Mouse (Mus musculus) liver, embryonic 16.5 days (tissue): ENCODE measurements at regions not wholly inside any gene's neighbourhood (a gene's known extent, or its start where the extent isn't known, plus 50 kb on each side); places are given as distances from the start of the nearest gene placed in this dataset.

Source experiments
- ATAC-seq: fragments of 200-750 bp; cut with Nextera tagmentation; 2 replicates; pipeline ENCODE4 v1.8.0; 2017; ENCODE audit warnings: low read depth, mild to moderate bottlenecking, moderate number of reproducible peaks, moderate library complexity
- H3K27ac ChIP-seq: fragments of 300-500 bp; sonication (generic); 2 replicates; pipeline ENCODE4 v1.5.1; 2014; ENCODE audit warnings: mild to moderate bottlenecking, low read length
- H3K27me3 ChIP-seq: fragments of 300-500 bp; sonication (generic); 2 replicates; pipeline ENCODE4 v1.6.1; 2014; ENCODE audit warnings: low read depth, low read length, mixed read lengths; ENCODE audit not compliant: control insufficient read depth, insufficient read depth
- H3K36me3 ChIP-seq: fragments of 300-500 bp; sonication (generic); 2 replicates; pipeline ENCODE4 v1.6.1; 2014; ENCODE audit warnings: mild to moderate bottlenecking; ENCODE audit not compliant: control insufficient read depth, insufficient read depth
- H3K4me1 ChIP-seq: fragments of 300-500 bp; sonication (generic); 2 replicates; pipeline ENCODE4 v1.6.1; 2014; ENCODE audit warnings: low read depth, low read length, mixed read lengths; ENCODE audit not compliant: control insufficient read depth
- H3K4me2 ChIP-seq: fragments of 300-500 bp; sonication (generic); 2 replicates; pipeline ENCODE4 v1.6.1; 2014; ENCODE audit warnings: low read depth, low read length, mixed read lengths
- H3K4me3 ChIP-seq: fragments of 300-500 bp; sonication (generic); 2 replicates; pipeline ENCODE4 v1.5.1; 2014; ENCODE audit warnings: low read depth, mild to moderate bottlenecking, low read length
- H3K9ac ChIP-seq: fragments of 300-500 bp; sonication (generic); 2 replicates; pipeline ENCODE4 v1.6.1; 2014; ENCODE audit warnings: low read depth, low read length
- H3K9me3 ChIP-seq: fragments of 300-500 bp; sonication (generic); replicated peaks from 2 replicates; pipeline ENCODE4 v1.6.1; 2016; ENCODE audit warnings: low read length; ENCODE audit not compliant: control insufficient read depth
- WGBS: fragments of 180-500 bp; shearing (Covaris S2); extraction: QIAGEN DNeasy Blood & Tissue Kit; methylation state at CpG from one replicate; pipeline ENCODE4 v1.1.7; 2014; ENCODE audit not compliant: insufficient replicate concordance; 5-methylcytosine and 5-hydroxymethylcytosine counted together

GRCm38 (mm10) chr13:107847179-107848012 is 196.8 kb upstream of the Smim15 start:
- H3K4me3 ChIP-seq: no peak overlapping the region
- 45% methylated on average over 18 of the region's 18 CpGs for WGBS
- no peaks in the 10 kb centered on the region; the same call in 1 of the 2 replicates for H3K4me1 ChIP-seq
- ATAC-seq: no peak
- H3K9me3 ChIP-seq: no peaks in the 10 kb centered on the region
- H3K36me3 ChIP-seq: no peaks in the 10 kb centered on the region
- H3K9ac ChIP-seq: no peak overlapping the region
- H3K4me2 ChIP-seq: no peak overlapping the region
- no peak overlapping the region for H3K27ac ChIP-seq
- H3K27me3 ChIP-seq: no peaks in the 10 kb centered on the region

GRCm38 (mm10) chr13:107846621-107847178 is 197.5 kb upstream of the Smim15 start:
- Histone ChIP-seq H3K27me3 (no peaks in the 10 kb centered on the region), H3K27ac (no peak overlapping the region), H3K4me1 (no peaks in the 10 kb centered on the region; the same call in 1 of the 2 replicates), H3K4me2 (no peak overlapping the region), H3K9me3 (no peaks in the 10 kb centered on the region), H3K36me3 (no peaks in the 10 kb centered on the region), H3K4me3 (no peak overlapping the region), H3K9ac (no peak overlapping the region)
- 62% methylated on average over 10 of the region's 10 CpGs for WGBS
- ATAC-seq: no peak

GRCm38 (mm10) chr13:107845838-107846237 is 198.4 kb upstream of the Smim15 start:
- Histone ChIP-seq H3K9me3 (no peaks in the 10 kb centered on the region), H3K27me3 (no peaks in the 10 kb centered on the region), H3K4me1 (no peaks in the 10 kb centered on the region; the same call in 1 of the 2 replicates), H3K36me3 (no peaks in the 10 kb centered on the region), H3K4me2 (no peak overlapping the region), H3K27ac (no peak overlapping the region), H3K9ac (no peak overlapping the region), H3K4me3 (no peak overlapping the region)
- WGBS: 58% methylated on average over 4 of the region's 4 CpGs
- ATAC-seq: no peak

GRCm38 (mm10) chr13:107844085-107844484 is 200.2 kb upstream of the Smim15 start:
- H3K36me3 ChIP-seq: no peaks in the 10 kb centered on the region
- no peak overlapping the region for H3K4me3 ChIP-seq
- no peak overlapping the region for H3K4me2 ChIP-seq
- no peaks in the 10 kb centered on the region for H3K27me3 ChIP-seq
- H3K27ac ChIP-seq: no peak overlapping the region
- WGBS: 36% methylated on average over 4 of the region's 4 CpGs
- no peaks in the 10 kb centered on the region for H3K9me3 ChIP-seq
- H3K9ac ChIP-seq: no peak overlapping the region
- ATAC-seq: no peak
- H3K4me1 ChIP-seq: no peaks in the 10 kb centered on the region; the same call in 1 of the 2 replicates

GRCm38 (mm10) chr13:107838126-107838715 is 206.0 kb upstream of the Smim15 start:
- 50% methylated on average over 9 of the region's 9 CpGs for WGBS
- H3K9me3 ChIP-seq: no peaks in the 10 kb centered on the region
- H3K27me3 ChIP-seq: no peaks in the 10 kb centered on the region
- H3K9ac ChIP-seq: no peak overlapping the region
- no peaks in the 10 kb centered on the region for H3K36me3 ChIP-seq
- no peak overlapping the region for H3K4me3 ChIP-seq
- H3K4me1 ChIP-seq: peaks cover 5% of the 10 kb centered on the region
- H3K27ac ChIP-seq: no peak overlapping the region
- peak; percentile 45 for ATAC-seq
- H3K4me2 ChIP-seq: no peak overlapping the region

- H3K27ac ChIP-seq: no peak overlapping the region
- no peak overlapping the region for H3K4me2 ChIP-seq
- WGBS: 30% methylated on average over 5 of the region's 5 CpGs
These were observed 206.9 kb upstream of the Smim15 start for GRCm38 (mm10) chr13:107837206-107837952.

GRCm38 (mm10) chr13:107835756-107836385 is 208.4 kb upstream of the Smim15 start:
- Histone ChIP-seq H3K27ac (no peak overlapping the region), H3K4me1 (peaks cover 5% of the 10 kb centered on the region), H3K27me3 (no peaks in the 10 kb centered on the region), H3K4me2 (no peak overlapping the region), H3K9me3 (no peaks in the 10 kb centered on the region), H3K36me3 (no peaks in the 10 kb centered on the region), H3K4me3 (no peak overlapping the region), H3K9ac (no peak overlapping the region)
- 45% methylated on average over 9 of the region's 9 CpGs for WGBS
- no peak for ATAC-seq

More at GRCm38 (mm10) chr13:107837206-107837952, 206.9 kb upstream of the Smim15 start:
- Histone ChIP-seq H3K27me3 (no peaks in the 10 kb centered on the region), H3K9me3 (no peaks in the 10 kb centered on the region), H3K4me3 (no peak overlapping the region), H3K36me3 (no peaks in the 10 kb centered on the region), H3K4me1 (peaks cover 5% of the 10 kb centered on the region), H3K9ac (no peak overlapping the region)
- peak; percentile 24; the same call in 1 of the 2 replicates for ATAC-seq

GRCm38 (mm10) chr13:107831997-107832396 is 212.2 kb upstream of the Smim15 start:
- no peaks in the 10 kb centered on the region for H3K36me3 ChIP-seq
- H3K4me1 ChIP-seq: no peaks in the 10 kb centered on the region; the same call in 1 of the 2 replicates
- no peak for ATAC-seq
- H3K4me3 ChIP-seq: no peak overlapping the region
- H3K27me3 ChIP-seq: no peaks in the 10 kb centered on the region
- no peaks in the 10 kb centered on the region for H3K9me3 ChIP-seq
- H3K9ac ChIP-seq: no peak overlapping the region
- no peak overlapping the region for H3K27ac ChIP-seq
- 72% methylated on average over 5 of the region's 5 CpGs for WGBS
- H3K4me2 ChIP-seq: no peak overlapping the region
